Mouse (Mus musculus): ENCODE measurements around the gene Lpp.

The Lpp gene

DNA sequence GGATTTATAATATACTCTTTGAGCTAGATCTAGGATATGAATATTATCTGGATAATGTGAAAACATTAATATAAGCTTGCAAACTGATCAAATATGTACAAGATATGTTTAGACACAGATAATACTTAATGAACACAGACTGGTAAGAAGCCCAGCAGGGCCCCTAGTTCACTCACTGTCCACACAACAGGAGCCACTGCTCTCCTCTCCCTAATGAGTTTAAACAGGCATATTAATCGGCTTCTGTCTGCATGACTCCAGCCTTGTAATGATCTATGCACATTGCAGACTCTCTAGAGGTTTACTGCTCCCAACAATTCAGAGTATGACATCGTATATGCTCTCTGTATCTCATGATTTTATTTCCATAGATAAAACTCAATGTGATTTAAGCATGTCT is 243.6 kb downstream of the Lpp start:
- DNase-seq = no peak

DNA sequence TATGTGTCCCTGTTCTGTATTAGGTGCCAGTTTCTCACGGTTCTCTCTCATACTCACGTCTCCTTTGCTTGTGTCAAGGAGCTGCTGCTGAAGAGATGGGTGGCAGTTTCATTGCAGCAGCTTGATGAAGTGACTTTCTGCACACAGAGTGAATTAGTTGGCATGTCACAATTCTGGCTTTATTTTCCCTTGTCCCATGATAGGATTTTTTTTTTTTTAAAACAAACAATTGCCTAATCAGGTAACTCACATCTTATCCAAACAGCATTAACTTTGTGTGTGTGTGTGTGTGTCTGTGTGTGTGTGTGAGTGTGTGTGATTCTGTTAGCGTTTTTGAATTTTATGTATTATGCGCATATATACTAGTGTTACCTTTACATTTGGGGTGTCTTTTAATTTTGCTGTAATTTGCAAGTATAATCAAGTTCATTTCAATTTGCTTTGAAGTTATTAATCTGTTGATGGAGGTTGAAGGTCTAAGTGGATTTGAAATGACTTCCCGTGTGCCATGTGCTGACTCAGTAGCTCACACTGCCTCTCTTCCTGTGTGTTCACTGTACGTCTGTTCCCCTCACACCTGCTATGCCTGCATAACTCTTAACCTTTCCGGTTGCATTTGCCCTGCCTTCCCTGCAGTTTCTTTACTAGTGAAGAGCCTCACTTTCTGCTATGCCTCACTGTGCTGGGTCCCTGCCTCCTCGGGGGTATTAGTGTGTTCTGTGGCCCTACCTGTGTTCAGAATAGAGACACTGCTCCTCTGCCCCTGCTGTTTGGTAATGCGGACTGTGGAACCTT is 247.9 kb downstream of the Lpp start:
- DNase-seq = peak; percentile 72

GRCm38 (mm10) chr16:24643024-24643635 is 249.8 kb downstream of the Lpp start:
- DNase-seq = no peak

- DNase-seq = no peak
These were observed 250.8 kb downstream of the Lpp start for GRCm38 (mm10) chr16:24644154-24644553.

DNA sequence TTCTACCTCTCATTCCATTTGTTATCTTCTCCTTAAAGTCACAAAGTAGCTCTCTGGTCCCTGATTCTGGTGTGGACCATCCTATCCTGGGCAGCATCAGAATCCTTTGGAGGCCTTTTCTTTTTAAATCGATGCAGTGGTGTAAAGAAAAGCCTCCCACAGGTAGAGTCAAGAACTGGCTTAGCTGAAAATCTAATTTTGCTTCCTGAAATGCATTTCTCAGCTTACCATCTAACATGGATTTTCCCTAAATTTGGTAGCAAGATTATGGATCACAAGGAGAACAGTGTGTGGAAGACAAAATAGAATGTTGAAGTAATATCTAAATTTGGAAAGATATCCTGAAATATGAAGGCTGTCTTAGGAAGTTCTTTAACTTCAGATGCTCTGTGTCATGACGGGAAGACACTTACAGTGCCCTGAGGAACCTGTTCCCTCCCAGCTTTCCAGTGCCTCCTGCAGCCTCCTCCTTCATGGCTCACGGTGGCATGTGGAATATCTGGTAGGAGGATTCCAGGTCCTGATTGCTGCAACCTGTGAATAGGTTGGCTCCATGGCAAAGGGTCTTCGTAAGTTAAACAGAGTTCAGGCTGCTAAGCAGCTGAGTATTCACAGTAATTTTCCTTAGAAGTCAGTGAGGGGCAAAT is 251.6 kb downstream of the Lpp start:
- no peak for DNase-seq

- no peak for DNase-seq
These were observed 252.7 kb downstream of the Lpp start for GRCm38 (mm10) chr16:24645906-24646603.

DNA sequence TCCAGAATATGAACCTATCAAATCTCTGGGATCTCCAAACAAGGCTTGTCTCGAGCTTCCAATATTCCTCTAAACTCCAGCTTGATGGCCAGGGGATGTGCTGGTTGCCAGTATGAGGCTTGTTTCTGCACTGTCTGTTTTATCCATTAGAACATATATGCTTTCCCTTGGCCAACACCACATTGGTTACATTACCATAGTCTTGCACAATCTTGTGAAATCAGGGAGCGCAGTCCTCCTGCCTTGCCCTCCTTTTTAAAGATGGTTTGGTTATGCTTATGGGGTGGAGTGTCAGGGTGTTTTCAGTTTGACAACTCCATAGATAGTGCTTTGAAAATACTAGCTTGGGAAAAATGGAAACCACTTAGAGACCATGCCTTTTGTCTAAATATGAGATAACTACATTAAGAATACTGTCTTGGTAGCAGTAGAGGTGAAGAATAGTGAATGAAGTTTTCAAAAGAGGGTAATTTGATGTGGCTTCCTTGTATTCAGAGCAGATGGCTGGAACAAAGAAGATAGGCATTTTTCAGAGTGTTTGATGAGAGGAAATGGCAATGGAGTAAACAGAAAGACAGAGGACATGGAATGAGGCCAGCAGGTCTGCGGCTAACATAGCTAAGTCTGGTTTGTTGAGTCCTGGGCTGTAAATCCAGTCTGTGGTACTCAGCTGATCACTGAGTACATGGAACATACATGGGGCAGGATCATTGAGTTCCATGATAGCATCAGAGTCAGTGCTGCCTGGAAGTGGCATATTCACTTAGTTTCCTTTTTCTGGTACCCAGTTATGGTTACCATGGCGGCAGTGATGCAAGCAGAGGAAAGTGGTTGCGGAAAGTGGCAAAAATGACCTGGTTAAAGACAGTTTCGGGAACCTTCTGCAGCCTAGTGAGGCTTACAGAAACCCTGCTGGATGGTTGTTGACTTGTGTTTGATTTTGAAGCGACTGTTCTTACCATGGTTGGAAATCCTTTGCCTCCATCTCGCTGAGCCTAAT is 258.6 kb downstream of the Lpp start:
- DNase-seq = peak; percentile 39

DNA sequence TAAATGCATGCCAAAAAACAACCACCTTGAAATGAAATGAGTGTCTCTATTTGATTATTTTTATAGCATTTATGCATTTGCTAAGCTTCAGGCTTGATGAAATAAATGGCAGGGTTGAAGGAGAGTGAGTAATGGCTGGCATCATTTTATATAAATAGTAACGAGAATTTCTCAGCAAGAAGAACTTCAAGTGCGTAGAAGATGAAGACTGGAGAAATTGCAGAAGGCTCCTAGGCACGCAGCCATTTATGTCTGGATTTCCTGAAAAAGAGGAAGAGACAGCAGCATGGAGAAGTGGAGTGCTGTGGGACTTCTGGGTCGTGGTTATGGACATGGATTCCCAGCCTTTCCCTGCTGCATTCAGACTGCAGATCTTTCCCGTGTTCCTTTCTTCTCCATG is 259.7 kb downstream of the Lpp start:
- no peak for DNase-seq

DNA sequence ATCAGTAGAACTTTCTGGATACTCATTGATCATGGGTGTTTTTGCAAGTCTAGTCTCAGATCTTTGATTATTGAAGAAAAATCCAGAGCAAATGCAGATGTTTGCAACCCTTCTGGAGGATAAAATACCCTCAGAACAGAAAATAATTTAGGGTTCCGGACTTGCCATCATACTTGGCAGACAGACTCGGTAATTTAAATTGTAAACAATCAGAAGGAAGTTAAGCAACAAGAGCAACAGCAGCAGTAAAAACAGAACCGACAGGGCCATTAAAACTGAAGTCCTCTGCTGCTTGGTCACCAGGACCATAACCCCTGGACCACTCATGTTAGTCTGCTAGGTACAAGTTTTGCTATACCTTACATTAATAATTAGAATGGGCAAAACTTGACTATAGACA is 261.8 kb downstream of the Lpp start:
- no peak for DNase-seq

DNA sequence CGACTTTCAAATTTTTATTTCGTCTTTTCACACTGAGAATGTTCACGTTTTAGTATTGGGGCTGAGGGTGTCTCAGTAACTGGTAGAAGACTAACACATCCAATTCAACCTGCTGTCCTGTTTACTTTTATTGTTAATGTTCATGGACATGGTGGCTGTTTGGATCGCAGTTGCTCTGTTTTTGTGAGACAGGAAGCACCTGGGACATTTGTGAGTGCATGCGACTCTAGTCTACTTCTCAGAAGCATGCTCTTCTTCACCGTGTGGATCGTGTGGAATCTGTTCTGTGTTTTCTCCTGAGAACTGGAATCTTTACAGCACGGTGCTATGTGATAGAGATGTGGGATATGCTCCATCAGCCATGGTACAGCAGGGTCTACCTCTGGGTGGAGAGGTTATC is 262.7 kb downstream of the Lpp start:
- peak; percentile 52 for DNase-seq

- no peak for DNase-seq
These were observed 263.4 kb downstream of the Lpp start for GRCm38 (mm10) chr16:24656752-24657151.

DNA sequence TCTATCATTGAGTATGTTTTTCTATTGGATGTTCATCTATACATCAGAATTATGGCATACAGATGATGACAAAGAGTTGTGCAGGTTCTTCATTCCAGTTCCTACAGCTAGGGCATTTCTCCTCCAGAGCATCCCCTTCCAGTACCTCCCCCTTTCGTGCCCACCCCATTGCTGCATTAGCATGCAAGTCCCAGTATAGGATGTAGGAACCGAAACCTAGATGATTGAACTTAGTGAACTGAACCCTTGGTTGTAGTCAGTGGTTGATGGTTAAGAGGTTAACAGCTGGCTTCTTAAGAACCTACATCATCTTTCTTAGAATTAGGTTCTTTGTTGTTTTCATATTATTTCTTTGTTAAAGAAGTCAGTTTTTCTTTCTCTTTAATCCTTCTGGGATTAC is 265.7 kb downstream of the Lpp start:
- DNase-seq = no peak

GRCm38 (mm10) chr16:24664131-24664530 is 270.8 kb downstream of the Lpp start:
- no peak for DNase-seq

- DNase-seq = no peak
These were observed 276.6 kb downstream of the Lpp start for GRCm38 (mm10) chr16:24669718-24670460.

DNA sequence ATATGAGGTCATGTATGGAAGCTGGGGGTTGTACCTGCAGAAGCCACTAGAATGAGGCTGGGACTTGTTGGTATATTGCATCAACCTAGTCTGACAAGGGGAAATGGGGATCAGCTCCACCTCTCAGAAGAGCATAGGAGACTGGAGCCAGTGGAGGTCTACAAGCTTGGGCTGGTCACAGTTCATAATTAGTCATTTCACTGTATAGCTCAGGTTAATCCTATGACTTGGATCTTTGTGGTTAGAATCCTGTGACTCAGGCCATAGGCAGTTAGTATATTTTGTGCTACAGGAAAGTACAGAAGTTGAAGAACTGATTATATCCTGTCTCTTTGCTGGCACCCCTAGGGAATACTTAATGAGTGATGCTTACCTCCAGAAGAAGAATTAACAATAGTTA is 285.6 kb downstream of the Lpp start:
- DNase-seq = no peak

DNA sequence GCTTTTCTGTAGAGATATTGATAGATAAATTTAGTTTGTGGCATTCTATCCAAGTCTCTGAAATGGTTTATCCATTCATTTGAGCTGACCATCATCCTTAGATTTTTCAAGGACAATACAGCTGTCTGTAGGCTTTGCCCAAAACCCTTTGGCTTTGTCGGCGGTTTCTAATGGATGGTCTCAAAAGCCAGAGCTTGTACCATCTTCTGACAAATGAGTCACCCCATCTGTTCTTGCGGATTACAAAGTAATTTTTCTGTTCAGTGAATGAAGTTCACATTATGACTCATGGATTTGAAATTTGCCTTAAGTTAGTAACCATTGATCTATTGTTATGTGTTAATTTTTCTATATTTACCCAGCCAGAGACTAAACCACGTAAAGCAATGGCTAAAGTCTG is 301.8 kb downstream of the Lpp start:
- no peak for DNase-seq

- DNase-seq = peak; percentile 47
These were observed 310.9 kb downstream of the Lpp start for GRCm38 (mm10) chr16:24704215-24704614.

DNA sequence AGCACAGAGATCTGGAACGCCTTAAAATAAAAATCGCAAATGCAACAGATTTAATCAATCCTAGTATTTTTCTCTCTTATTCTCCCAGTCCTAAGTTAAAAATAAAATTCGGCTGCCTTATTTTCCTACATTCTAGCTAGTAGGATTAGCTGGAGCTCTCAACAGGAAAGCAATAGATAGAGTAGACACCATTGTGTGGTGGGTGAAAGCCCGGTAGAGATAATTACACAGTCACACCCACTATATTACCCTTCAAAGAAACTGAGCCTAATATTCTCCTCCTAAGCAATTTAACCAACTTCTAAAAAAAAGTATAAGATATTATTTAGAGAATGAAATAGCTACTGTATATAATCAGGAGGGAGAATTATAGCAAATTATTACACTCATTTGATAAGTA is 330.3 kb downstream of the Lpp start:
- no peak for DNase-seq

DNA sequence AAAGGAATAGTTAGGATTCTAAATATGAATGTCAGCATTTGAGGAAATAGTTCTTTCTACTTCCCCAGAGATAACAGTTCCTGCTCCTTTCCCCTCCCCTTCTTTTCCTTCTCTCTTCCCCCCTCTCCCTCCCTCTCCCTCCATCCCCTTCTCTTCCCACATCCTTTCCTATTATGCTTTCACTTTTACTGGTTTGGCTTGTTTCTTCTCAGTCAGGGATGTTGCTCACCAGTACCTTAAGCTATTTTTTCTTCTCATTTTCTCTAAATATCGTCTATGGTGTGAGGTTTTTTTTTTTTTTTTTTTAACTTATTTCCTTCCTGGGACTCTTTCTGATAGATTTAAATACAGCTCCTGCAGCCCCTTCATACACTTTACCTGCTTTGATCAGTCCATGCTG is 339.4 kb downstream of the Lpp start:
- no peak for DNase-seq

GRCm38 (mm10) chr16:24733321-24733720 is 340.0 kb downstream of the Lpp start:
- DNase-seq = no peak

- no peak for DNase-seq
These were observed 342.4 kb downstream of the Lpp start for GRCm38 (mm10) chr16:24735754-24736153.
